Mouse (Mus musculus) erythroblast, embryonic 14.5 days (primary cell): ENCODE measurements around the gene Sgk2.

ENCODE experiments used
- GATA1 ChIP-seq: IDR thresholded peaks from 2 replicates; pipeline ENCODE4 v1.6.1; 2012; ENCODE audit warnings: low read length, inconsistent platforms, mixed read lengths
- TAL1 ChIP-seq: IDR thresholded peaks from 3 replicates; pipeline ENCODE4 v1.6.1; 2012; ENCODE audit warnings: low read length, inconsistent platforms, mixed read lengths

DNA sequence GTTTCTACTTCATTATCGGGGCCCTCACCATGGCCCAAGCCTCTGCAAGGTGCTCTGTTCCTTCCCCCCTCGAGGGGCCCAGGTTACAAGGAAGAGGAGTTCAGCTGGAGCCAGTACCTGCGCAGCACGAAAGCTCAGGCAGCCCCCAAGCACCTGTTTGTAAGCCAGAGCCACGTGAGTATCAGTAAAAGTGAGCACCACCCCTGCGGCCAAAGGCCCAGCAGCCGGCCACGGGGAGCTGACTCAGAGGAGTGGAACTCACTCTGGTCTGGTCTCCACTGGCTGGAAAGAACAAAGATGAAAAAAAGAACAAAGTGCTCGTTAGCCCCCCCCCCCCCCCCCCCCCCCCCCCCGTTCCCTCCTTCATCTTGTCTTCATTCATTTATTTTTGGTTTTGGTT lies 25.8 kb upstream of the Sgk2 start:
- no peak for TF ChIP-seq TAL1
- no peak for TF ChIP-seq GATA1
